Mouse (Mus musculus) erythroblast, embryonic 14.5 days (primary cell): ENCODE results near the gene Pan3.

ENCODE experiments used
- GATA1 ChIP-seq: IDR thresholded peaks from 2 replicates; pipeline ENCODE4 v1.6.1; 2012; ENCODE audit warnings: low read length, inconsistent platforms, mixed read lengths
- TAL1 ChIP-seq: IDR thresholded peaks from 3 replicates; pipeline ENCODE4 v1.6.1; 2012; ENCODE audit warnings: low read length, inconsistent platforms, mixed read lengths

DNA sequence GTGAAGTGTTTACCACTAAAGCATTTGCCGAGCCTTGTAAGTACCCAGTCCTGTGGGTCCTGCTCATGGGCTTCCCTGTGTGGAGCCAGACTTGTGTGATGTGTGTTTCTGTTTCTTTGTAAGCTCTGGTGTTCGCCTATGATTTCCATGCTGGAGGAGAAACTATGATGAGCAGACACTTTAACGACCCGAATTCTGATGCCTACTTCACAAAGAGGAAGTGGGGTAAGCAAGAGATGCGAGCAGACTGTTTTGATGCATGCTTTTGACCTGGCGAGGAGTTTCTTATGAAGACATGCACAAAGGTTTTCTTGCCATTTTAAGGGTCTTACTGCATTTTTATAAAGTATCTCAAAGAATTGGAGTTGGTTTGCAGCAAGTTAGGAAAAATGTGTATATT lies 97.0 kb downstream of the Pan3 start:
- TF ChIP-seq TAL1 = no peak
- no peak for TF ChIP-seq GATA1
